Mouse (Mus musculus) spleen, postnatal 4 days (tissue): ENCODE data around the gene Pck2.

Experiments used
- DNase-seq, 2 experiments: peaks; one replicate each; pipeline ENCODE4 v3.0.0; 2022; ENCODE audit warnings: low spot score in 2 of 2

Pck2 gene

DNA sequence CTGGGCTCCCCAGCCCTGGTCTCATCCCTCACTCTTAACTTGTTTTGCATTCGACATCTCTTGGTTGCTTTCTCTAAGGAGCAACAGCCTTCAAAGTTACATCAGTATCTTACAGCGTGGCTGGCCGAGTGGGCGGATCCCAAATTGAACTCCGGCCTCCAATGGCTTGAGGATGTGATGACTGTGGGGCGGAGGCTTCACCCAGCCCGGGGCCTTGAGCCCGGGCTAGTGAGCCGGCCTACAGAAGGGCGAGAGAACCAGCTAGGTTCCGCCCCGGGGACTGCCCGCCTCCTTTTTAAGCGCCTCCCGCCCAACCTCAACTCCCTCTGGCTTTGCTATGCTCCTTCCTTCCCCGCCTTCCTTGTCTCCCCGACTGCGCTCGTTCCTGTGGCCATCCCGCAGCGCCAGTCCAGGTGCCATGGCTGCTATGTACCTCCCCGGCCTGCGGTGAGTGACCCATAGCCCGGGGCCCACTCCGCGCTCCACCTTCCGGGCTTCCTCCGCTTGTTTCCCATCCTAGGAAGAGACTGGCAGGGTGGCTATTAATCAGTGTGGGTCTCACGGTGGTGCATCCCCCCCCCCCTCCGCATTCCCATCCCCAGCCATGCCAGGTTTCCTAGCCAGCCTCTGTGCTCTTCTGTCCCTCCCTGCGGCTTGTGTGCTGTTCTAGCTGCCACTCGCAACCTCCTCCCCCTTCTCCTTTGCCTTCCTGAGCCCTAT lies at the start of gene Pck2:
Gene Pck2 (plus strand): TSS at position 200 of the 720 bp plus-strand sequence.
- DNase-seq = peak; percentile 92 to 93

DNA sequence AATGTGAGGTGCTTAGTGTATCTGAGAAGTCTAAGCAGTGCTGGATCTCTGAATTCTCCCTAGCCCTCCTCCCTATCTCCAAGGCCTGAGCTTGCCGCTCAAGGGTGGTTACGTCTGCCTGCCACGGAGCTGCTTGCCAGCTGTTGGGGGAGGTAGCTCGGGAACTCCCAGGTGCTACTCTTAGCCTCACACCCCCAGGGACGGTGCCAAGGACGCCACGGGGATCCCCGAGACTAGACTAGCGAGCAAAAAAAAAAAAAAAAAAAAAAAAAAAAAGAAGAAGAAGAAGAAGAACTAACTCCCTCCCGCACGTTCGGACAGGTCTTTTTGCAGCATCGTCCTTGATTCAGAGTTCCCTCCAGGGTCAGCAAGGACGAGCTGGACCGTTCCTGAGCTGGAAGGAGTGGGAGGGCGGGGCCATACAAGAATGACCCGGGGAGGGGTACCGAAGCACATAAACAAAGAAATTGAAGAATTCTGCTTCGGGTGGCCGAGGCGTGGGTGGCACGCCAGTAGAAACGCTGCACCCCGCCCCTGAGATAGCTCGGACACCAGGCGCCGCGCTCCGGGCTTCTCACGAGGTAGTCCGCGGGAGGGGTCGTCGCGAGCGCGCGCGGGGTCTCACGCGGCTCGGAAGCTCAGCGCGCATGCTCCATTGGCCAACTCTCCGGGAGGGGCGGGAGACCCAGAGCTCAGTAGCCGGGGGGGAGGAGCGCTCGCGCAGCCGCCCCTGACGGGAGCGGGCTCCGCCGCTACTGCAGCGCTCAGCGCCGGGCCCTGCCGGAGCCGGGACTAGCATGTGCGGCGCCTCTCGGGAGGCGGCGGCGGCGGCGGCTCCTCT lies 49.5 kb upstream of the Pck2 start, which contains the start of gene Carmil3:
Gene Carmil3 (plus strand): TSS at position 291 of the 841 bp plus-strand sequence.
- DNase-seq = peak in 1 of 2 experiments; percentile 70

DNA sequence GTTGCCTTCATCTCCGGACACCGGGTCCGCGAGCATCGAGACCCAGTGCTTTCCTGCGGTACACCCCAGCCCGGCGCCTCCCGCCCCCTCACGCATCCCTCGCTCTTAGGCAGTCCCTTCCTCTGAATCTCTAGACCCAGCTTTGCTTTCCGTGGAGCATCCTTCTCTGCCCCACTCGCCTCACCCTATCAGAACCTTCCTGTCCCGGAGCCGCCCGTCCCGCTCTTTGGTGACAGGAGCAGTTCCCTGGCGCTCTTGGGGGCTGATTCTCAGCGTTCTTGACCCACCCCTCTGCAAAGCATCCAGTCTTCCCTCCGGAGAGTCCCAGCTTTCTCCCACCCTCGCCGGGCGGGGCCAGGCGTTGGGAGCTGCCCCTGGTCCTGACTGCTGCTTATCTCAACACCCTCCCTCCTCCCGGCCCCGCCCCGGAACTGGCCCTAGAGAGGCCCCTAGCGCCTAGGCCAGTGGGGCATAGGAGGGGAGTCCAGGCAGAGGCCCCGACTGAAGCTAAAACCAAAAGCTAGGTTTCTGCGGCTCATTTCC lies 48.7 kb upstream of the Pck2 start:
- DNase-seq = peak; percentile 70 to 85

DNA sequence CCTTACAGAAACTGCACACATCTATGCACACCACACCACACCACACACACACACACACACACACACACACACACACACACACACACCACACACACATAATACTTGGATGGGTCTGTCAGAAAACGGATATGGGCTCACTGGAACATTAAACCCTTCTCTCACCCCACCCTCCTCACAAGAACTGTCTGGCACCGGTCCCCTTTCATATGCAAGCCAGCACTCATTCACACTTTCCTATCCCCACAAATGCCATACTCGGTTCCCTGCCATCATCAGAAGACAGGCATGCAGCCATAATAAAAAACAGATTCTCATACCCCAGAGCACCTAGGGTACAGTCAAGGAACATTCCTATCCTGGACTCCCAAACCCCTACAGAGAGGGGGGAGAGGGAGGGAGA lies 48.0 kb upstream of the Pck2 start:
- DNase-seq = no peak

DNA sequence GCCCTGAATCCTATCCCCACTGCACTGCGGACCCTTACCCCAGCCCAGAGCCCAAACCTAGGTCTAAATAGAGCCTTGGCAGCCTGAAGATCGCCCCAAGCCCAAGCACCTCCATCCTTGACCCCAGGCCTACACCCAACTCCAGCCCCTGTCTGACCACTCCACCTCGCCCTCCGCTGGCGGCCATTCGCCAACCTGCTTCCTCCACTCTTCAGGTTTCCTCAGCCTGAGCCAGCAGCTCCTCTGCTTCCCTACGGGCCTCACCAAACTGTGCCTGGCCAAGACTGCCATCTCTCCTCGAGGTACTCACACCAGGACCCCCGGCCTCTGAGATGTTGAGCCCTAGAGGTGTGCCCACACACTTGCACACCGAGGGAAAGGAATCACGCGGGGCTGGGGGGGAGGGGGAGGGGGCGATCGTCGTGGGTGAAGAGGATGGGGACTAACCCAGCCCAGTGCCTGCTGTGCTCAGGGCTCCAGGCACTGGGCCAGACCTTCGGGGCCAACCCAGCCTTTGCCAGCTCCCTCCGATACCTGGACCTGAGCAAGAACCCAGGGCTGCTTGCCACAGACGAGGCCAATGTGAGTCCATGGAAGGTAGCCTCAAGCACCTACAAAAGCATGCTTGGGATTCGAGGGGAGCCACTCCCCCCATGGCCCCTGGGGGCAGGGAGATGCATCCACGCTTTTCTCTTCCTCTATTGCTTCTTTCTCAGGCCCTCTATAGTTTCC lies 44.4 kb upstream of the Pck2 start:
- DNase-seq = no peak

DNA sequence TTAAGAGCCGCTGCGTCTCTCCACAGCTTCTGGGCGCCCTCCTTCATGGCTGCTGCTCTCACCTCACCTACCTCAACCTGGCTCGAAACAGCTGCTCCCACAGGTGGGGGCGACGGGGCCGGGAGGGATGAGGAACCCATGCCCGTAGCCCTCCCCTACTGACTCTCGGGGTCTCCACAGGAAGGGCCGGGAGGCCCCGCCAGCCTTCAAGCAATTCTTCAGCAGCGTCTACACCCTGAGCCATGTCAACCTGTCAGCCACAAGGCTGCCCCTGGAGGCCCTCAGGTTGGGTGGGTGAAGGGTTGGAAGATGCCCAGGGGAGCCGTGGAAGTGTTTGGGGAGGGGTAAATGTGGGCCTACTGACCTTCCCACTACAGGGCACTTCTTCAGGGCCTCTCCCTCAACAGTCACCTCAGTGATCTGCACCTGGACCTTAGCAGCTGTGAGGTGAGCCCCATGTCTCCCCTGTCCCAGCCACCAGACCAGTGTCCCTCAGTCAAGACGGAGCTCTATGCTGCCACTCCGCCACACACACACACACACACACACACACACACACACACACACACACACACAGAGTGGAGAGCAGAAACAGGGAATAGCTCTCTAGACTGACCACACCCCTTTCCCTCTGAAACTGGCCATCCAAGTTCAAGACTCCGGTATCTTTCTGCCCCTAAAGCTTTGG lies 43.2 kb upstream of the Pck2 start:
- no peak for DNase-seq

DNA sequence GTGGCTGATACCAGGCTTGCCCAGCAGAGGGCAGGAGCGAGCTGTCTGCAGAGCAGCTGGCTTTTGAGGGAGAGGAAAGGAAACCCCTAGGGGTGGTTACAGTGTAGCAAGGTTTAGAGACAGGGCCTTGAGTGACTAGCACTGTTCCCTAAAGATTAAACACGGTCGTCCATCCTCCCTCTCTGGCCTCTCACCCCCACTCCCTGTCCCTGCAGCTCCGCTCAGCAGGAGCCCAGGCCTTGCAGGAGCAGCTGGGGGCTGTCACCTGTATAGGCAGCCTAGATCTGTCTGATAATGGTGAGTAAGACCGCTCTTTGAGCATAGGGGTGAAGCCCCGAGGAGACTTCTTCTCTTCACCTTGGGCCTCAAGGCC lies 42.6 kb upstream of the Pck2 start:
- peak; percentile 88 to 98 for DNase-seq

DNA sequence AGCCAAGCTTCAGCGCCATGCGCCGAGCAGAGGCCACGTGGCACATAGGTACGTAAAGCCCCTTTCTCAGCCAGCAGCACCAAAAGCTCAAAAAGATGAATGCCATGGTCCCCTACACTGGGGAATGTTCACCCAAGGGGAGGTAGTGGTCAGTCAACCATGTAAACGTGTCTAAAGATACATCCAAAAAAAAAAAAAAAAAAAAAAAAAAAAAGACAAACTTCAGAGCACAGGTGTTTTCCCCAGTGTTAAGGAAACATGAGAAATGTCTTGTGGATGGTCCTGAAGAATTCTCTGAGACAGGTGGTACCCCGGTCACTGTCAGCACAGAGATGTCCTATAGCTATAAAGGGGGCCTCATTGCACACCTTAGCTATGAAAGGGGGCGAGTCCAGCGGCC lies 34.5 kb upstream of the Pck2 start:
- no peak for DNase-seq

DNA sequence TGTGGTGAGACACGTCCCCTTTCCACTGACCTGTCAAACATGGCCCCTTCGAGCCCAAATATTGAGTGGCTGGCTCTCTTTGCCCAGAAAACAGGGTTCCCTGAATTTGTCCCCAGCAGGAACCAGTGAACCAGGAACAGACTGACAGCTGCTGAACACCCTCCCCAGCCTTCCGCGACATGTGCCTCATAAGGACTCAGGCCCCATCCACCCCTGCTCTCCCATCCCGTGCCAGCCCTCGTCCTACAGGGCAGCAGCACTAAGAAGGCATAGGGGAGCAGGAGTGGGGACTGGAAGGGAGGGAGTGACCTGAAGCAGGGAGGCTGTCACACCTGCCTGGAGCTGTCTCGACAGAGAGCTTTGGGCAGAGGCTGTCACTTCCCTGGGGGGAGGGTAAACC lies 32.3 kb upstream of the Pck2 start:
- no peak for DNase-seq

DNA sequence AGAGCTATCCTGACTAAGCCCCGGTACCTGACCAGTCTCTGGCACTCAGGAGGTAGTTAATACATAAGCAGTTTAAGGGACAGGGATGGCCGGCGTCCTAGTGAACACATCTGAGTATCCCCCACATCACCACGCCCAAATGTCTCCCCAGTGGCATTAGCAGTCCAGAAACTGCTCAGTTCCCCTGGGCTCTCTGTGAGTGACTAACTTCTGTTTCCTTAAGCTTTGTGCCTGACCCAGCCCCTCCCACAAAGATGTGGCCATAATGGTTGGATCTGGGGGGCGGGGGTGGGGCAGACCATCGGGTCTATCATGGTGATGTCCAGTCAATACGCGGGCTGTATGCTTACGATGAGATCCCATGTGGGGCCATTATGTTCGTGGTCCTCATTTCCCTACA lies 30.5 kb upstream of the Pck2 start:
- no peak for DNase-seq

DNA sequence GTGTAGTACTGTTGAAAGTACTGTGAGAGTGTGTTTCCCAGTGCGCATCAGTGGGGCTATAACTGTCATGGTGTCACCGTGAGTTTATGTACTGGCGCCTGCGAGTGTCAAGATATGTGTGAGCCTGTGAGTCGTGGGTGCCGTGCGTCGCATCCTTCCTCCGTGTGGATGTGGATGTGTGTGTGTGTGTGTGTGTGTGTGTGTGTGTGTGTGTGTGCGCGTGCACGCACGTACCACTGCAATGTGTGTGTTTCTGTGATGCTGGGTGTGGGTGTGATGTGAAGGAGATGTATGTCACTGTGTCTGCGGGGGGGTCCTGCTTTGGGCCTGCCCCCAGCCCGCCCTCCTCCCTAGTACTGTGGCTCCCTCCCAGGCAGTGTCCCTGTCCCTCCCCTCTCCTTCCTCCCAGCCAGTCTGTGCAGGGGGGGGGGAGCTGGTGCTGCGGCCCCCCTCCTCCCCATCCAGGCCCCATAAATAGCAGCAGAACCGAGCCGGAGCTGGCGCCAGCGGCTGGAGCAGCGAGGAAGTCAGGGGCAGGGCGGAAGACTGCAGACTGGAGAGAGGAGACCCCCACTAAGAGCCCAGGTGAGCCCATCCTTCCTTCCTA lies 29.8 kb upstream of the Pck2 start, which contains the start of gene Cpne6:
Gene Cpne6 (plus strand): TSS at position 321 of the 607 bp plus-strand sequence.
- no peak for DNase-seq

DNA sequence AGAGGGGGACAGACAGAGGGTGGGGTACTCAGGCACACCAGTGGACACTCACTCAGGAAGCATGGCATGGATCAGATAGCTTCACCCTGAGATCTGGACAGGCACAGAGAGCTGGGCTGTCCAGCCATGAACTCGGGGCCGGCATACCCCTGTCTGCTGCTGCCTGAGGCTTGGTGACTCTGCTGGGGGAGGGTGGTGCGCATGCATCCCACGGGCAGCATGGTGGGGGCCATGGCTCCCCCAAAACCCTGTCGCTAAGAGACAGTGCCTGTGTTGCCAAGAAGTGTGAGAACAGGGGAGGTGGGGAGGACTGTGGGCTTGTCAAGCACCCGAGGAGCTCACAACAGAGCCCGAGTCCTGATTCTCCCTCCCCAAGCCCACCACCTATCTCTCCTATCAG lies 29.0 kb upstream of the Pck2 start:
- DNase-seq = no peak

DNA sequence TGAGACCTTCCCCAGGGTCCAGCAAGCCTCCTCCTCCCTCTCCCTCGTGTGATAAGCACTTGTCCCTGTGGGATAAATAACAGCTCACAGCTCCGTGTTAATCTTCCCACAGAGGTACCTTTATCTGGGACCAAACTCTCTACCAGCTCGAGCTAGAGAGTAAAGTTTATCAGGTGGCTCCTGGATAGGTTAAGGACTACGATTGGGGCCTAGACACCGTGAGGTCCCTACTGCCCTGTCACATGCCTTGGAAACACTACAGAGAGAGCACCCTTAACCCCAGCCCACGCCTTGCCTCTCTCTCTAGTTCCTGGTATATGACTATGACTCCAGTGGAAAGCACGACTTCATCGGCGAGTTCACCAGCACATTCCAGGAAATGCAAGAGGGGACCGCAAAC lies 26.1 kb upstream of the Pck2 start:
- DNase-seq = no peak

DNA sequence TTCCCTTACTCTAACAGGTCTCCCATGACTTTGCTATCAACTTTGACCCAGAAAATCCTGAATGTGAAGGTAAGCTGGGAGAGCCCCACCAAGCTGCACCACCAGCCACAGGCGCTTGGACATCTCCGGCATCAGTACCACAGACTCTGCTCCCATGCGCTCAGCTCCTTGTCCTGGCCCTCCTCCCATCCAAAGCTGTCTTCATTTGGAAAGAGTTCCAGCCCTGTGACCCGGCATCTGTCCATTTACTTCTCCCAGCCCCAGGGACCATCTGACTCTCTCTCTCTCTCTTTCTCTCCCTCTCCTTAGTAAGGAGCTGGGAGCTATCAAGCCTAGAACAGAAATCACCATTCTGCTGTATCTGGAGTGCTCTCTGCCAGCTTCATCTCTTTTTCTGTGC lies 24.2 kb upstream of the Pck2 start:
- no peak for DNase-seq

DNA sequence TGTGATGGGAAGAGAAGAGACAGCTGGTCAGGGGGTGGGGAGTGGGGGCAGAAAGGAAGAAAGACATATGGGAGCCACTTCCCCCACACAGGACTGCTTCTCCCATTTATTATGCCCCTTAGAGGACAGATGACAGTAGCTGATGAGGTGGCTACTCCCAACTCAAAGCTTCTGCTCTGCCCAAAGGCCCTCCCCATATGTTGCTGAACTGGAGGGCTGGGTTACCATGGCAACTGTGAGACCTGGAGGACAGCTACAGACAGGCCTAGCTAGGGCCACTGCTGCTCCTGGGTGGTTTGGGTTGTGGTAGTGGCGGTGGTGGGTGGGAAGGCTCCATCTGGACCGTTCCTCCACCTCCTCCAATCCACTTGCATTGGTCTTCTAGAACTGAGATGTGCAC lies 21.2 kb upstream of the Pck2 start:
- no peak for DNase-seq

DNA sequence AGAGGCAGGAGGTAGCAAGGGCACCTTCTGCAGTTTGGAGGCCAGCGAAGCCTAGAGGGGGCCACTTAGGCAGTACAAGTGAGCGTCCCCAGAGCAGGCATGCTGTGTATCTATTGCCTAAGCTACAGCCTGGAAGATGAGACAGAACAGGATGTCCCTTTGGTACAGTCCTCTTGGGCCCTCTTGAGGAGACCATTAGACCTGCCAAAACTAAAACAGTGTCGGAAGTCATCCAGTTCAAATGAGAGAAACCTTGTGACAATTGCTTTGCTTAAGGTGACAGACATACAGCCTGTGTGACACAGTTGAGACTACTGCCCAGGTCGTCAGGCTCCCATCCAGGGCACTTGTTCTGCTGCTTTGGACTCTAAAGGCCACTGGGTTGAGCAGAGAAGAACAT lies 20.5 kb upstream of the Pck2 start:
- no peak for DNase-seq

DNA sequence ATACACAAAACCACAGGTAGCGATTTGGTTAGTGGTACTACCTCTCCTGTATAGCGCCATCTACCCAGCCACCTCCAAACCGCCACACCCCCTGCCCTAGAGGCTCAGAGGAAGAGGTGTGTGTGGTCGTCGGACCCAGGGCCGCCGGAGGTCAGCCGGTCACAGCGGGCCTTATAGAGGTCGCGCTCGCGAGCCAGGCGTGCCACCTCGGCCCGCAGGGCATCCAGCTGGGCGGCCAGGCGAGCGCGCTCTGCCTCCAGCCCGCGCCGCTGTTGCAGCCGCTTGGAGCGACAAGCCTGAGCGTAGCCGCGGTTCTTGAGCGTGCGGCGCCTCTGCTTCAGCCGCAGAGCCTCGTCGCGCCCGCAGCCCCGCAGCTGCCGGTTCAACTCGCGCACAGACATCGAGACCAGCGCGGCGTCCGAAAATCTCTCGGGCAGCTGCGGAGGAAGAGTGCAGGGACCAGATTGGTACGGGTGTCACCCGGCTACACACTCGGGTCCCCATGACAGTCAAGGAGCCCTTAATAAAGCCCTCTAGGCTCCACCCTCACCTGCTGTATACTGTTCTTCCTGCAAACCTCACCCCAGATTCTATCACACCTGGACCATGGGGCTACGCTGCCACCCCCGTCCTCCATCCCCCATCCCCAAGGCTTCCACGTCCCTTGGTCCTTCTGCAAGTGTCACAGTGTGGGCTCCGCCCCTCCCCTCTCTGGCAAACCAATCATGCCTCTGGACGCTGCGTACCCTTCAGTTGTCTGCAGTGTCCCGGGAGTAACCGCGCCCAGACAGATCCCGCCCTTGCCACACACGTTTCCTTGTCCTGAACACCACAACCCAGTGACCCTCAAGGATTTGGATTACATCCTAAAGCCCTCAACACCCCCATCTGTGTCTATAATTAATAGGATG lies 19.4 kb upstream of the Pck2 start:
- DNase-seq = no peak

DNA sequence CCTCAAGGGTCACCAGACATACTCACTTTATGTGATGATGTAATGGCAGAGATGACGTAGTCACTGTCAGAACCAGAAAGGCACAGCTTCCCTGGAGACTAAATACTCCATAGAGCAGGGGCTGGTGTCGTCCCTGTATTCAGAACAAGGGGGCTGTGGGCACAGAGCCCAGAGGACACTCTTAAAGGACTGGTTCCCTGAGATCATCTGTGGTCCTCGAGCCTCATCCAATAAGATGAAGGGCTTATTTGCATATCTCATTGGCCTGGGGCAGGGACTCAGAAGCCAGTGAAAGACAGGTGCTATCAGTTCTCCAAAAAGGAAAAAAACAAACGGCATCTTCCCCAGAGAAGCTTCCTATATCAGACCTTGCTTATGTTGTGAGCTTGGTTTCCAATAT lies 16.0 kb upstream of the Pck2 start:
- no peak for DNase-seq

DNA sequence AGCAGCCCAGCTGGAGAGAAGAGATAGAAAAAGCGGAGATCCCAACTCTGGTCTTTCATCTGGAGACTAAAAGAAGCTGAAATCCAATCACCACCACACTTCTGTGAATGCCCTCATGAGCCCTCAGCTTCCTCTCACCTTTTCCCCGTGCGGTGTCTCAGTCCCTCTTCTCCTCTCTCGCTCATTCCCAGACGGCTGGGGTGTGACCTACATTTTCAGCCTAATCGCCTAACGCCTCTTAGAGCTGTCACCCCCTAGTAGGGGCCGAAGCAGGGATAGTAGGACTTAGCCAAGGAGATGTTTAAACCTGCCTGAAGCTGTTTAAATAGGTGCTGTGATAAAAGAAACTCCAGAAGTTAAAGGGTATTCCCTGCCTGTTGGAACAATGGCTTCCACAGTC lies 15.3 kb upstream of the Pck2 start, which contains the start of gene Nrl:
Gene Nrl (minus strand): TSS at position 197 of the 400 bp plus-strand sequence.
- no peak for DNase-seq

DNA sequence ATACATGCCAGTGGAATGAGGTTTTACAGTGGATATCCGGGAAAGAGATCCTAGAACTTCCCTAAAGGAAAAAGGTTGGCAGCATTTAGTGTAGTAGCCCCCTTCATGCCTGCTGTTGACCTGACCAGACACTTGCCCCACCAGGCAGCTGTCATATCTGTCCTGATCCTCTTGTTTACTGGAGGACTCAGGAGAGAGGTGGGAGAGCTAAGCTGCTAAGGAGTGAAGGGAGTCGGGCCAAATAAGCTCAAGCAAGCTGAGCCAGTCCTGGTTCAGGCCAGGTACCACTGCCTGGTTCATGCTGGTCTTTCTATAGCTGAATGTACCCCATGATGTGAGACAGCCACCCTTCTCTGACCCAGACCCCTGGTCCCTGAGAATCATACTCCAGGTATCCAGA lies 13.4 kb upstream of the Pck2 start:
- DNase-seq = no peak
